Mouse (Mus musculus) adrenal gland, adult 18-20 months (tissue): ENCODE measurements at regions not wholly inside any gene's neighbourhood (a gene's known extent, or its start where the extent isn't known, plus 50 kb on each side); places are given as distances from the start of the nearest gene placed in this dataset.

Experiments
- DNase-seq, 2 experiments: peaks; one replicate each; pipeline ENCODE4 v3.0.0; 2021 to 2022; ENCODE audit warnings: low spot score in 2 of 2

- DNase-seq: no peak
Observed at GRCm38 (mm10) chr17:83085792-83086475, 129.2 kb upstream of the Pkdcc start.

- DNase-seq: no peak
Observed at GRCm38 (mm10) chr17:83086703-83087102, 128.4 kb upstream of the Pkdcc start.

- no peak for DNase-seq
Observed at GRCm38 (mm10) chr17:83088471-83088870, 126.6 kb upstream of the Pkdcc start.

- no peak for DNase-seq
Observed at GRCm38 (mm10) chr17:83089856-83090692, 125.0 kb upstream of the Pkdcc start.

GRCm38 (mm10) chr17:83093862-83094261 lies 121.2 kb upstream of the Pkdcc start:
- no peak for DNase-seq

- no peak for DNase-seq
Observed at GRCm38 (mm10) chr17:83096451-83096850, 118.6 kb upstream of the Pkdcc start.

GRCm38 (mm10) chr17:83097998-83098397 lies 117.1 kb upstream of the Pkdcc start:
- no peak for DNase-seq

- no peak for DNase-seq
Observed at GRCm38 (mm10) chr17:83098679-83099413, 116.2 kb upstream of the Pkdcc start.

GRCm38 (mm10) chr17:83101035-83101434 lies 114.1 kb upstream of the Pkdcc start:
- no peak for DNase-seq

- no peak for DNase-seq
Observed at GRCm38 (mm10) chr17:83101756-83102155, 113.3 kb upstream of the Pkdcc start.

- no peak for DNase-seq
Observed at GRCm38 (mm10) chr17:83102675-83103412, 112.2 kb upstream of the Pkdcc start.

GRCm38 (mm10) chr17:83108151-83108550 lies 106.9 kb upstream of the Pkdcc start:
- DNase-seq: no peak

- DNase-seq: no peak
Observed at GRCm38 (mm10) chr17:83109792-83110440, 105.2 kb upstream of the Pkdcc start.

GRCm38 (mm10) chr17:83110556-83110955 lies 104.5 kb upstream of the Pkdcc start:
- DNase-seq: no peak

- DNase-seq: no peak
Observed at GRCm38 (mm10) chr17:83115146-83115545, 99.9 kb upstream of the Pkdcc start.

GRCm38 (mm10) chr17:83115832-83116480 lies 99.1 kb upstream of the Pkdcc start:
- DNase-seq: no peak

- no peak for DNase-seq
Observed at GRCm38 (mm10) chr17:83120665-83121232, 94.3 kb upstream of the Pkdcc start.

GRCm38 (mm10) chr17:83122525-83123280 lies 92.4 kb upstream of the Pkdcc start:
- DNase-seq: peak; percentile 30 to 35

- DNase-seq: no peak
Observed at GRCm38 (mm10) chr17:83125057-83125456, 90.0 kb upstream of the Pkdcc start.
